8 mouse cellular contexts compared by ENCODE assay signal in the genomic region with DNA sequence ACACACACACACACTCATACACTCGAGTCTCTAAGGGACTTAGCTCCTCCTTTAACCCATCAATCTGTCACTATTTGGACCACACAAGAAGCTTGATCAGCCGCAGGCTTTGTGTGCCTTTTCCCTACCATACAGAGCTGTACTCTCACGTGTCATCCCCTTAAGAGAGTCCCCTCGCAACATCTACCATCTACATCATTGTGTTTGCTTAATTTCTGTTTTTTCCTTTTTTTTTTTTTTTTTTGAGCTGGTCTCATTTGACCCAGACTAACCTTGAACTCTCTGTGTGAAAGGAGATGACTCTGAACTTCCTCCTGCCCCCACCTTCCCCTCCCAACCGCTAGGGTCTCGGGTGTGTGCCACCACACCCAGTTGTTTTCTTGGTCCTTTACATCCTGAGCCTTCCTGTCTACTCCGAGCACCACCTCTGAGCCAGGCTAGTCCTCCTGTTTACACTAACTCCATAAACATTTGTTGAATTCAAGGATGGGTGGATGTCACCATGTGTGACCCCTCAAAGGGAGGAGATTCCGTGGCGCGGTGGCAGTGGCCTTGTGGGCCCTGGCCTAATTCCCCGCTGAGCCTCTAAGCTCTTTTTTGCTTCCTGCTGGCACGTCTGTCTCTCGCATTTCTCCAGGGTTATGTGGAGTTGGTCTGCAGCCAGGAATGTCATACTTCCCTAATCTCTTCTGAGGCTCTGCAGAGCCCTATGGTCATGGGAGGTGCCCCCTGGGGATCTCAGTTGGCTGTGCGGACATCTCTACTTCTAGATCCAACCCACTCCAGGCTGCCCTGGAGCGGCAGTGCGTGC. TPM values are rescaled to one million over a fixed set of nuclear protein-coding genes. Genes with fewer than 3 reads are reported as not detected.
A peak's percentile ranks its signal among the peaks of the same experiment; 100 is the strongest.
DNase-seq lines count a peak whose midpoint lies in the region; ATAC-seq and TF ChIP-seq lines count a peak whose summit lies in the region.

No protein-coding gene starts in this region.

- no peak overlapping the region for H3K4me2 ChIP-seq in kidney, embryonic 14.5 days (replicated peaks; ENCODE audit: low read depth, low read length)
- no peak overlapping the region for H3K4me2 ChIP-seq in forebrain, embryonic 16.5 days (ENCODE audit: low read length)

- no peak for TF ChIP-seq CTCF in ES-Bruce4 (IDR thresholded peaks at IDR 0.05; ENCODE audit: low read depth, low read length)

- 0 out of 2 replicates have a peak, but pooled peaks have one; percentile 8 for ATAC-seq in erythroblast, adult 5-6 weeks (replicated peaks; ENCODE audit: low FRiP score, poor library complexity, severe bottlenecking)
- ATAC-seq in kidney, embryonic 14.5 days (ENCODE audit: low FRiP score, low TSS enrichment) = peak; percentile 47; the same call in 1 of the 2 replicates
- no peak for ATAC-seq in frontal cortex, adult (ENCODE audit: low TSS enrichment)
- no peak for ATAC-seq in forebrain, embryonic 16.5 days

- TF ChIP-seq EP300 in ES-Bruce4 (IDR thresholded peaks at IDR 0.05; ENCODE audit: insufficient read depth, low read depth, low read length) = peak; percentile 90

- no peaks in the 10 kb centered on the region for H3K79me2 ChIP-seq in macrophage (ENCODE audit: inconsistent target)

- TF ChIP-seq POLR2A in ES-Bruce4 (IDR thresholded peaks at IDR 0.05; ENCODE audit: insufficient read depth, low read length) = no peak

- H3K36me3 ChIP-seq in ES-Bruce4 (ENCODE audit: control insufficient read depth, insufficient read depth, low read length, poor library complexity, severe bottlenecking) (no peaks in the 10 kb centered on the region), macrophage (ENCODE audit: inconsistent target) (no peaks in the 10 kb centered on the region)
- no peaks in the 10 kb centered on the region for H3K36me3 ChIP-seq in kidney, embryonic 14.5 days (ENCODE audit: control insufficient read depth, insufficient read depth, low read length)
- no peaks in the 10 kb centered on the region for H3K36me3 ChIP-seq in forebrain, embryonic 16.5 days (ENCODE audit: control insufficient read depth, insufficient read depth)

- H3K9ac ChIP-seq in ES-Bruce4 (ENCODE audit: low read depth, poor library complexity, severe bottlenecking) = no peak overlapping the region
- H3K9ac ChIP-seq in kidney, embryonic 14.5 days (ENCODE audit: low read depth, low read length) = no peak overlapping the region
- no peak overlapping the region for H3K9ac ChIP-seq in forebrain, embryonic 16.5 days (replicated peaks; ENCODE audit: low read depth, low read length)

- H3K9me3 ChIP-seq in ES-Bruce4 (replicated peaks; ENCODE audit: control insufficient read depth, insufficient read depth, low read length, poor library complexity, severe bottlenecking) = no peaks in the 10 kb centered on the region
- peaks cover 4% of the 10 kb centered on the region; the same call in 1 of the 2 replicates for H3K9me3 ChIP-seq in kidney, embryonic 14.5 days (ENCODE audit: control insufficient read depth, low read length)
- peaks cover 5% of the 10 kb centered on the region for H3K9me3 ChIP-seq in forebrain, embryonic 16.5 days (ENCODE audit: control insufficient read depth, low read length)

- 47% methylated on average over 16 of the region's 16 CpGs for WGBS in kidney, embryonic 14.5 days
- 20% methylated on average over 16 of the region's 16 CpGs for WGBS in macrophage (ENCODE audit: missing documents)
- WGBS in forebrain, embryonic 16.5 days = 70% methylated on average over 16 of the region's 16 CpGs

- H3K27me3 ChIP-seq in ES-Bruce4 (ENCODE audit: control insufficient read depth, insufficient read depth, low read length, poor library complexity, severe bottlenecking) = no peaks in the 10 kb centered on the region
- no peaks in the 10 kb centered on the region for H3K27me3 ChIP-seq in kidney, embryonic 14.5 days (ENCODE audit: control insufficient read depth, insufficient read depth, low read length)
- no peaks in the 10 kb centered on the region for H3K27me3 ChIP-seq in forebrain, embryonic 16.5 days (replicated peaks; ENCODE audit: control insufficient read depth, insufficient read depth, low read length)

- no peak overlapping the region; the same call in 1 of the 2 replicates for H3K4me3 ChIP-seq in ES-Bruce4 (ENCODE audit: low read depth, low read length)
- no peak overlapping the region for H3K4me3 ChIP-seq in kidney, embryonic 14.5 days (ENCODE audit: low read length)
- H3K4me3 ChIP-seq in macrophage (ENCODE audit: inconsistent target) = no peak overlapping the region
- no peak overlapping the region for H3K4me3 ChIP-seq in forebrain, embryonic 16.5 days (replicated peaks; ENCODE audit: low read length)

- H3K27ac ChIP-seq in ES-Bruce4 (ENCODE audit: insufficient read depth, low read length) = peak overlapping the region; percentile 78
- H3K27ac ChIP-seq in kidney, embryonic 14.5 days (ENCODE audit: low read depth, low read length) = peak overlapping the region; percentile 32; the same call in 1 of the 2 replicates
- H3K27ac ChIP-seq in macrophage = peak overlapping the region; percentile 96
- no peak overlapping the region for H3K27ac ChIP-seq in forebrain, embryonic 16.5 days (ENCODE audit: low read length)

- DNase-seq in 416B (ENCODE audit: low read depth) = peak; percentile 52
- no peak for DNase-seq in frontal cortex, postnatal 14 days (ENCODE audit: low spot score in 2 of 2)

- H3K4me1 ChIP-seq in ES-Bruce4 (ENCODE audit: control insufficient read depth, insufficient read depth, low read length) = no peaks in the 10 kb centered on the region
- peaks cover 14% of the 10 kb centered on the region for H3K4me1 ChIP-seq in kidney, embryonic 14.5 days (ENCODE audit: control insufficient read depth, insufficient read depth, low read length)
- peaks cover 4% of the 10 kb centered on the region for H3K4me1 ChIP-seq in forebrain, embryonic 16.5 days (replicated peaks; ENCODE audit: control insufficient read depth, insufficient read depth, low read length)

RNA-seq across cellular contexts. Expression of gene Pltp, which starts 9.4 kb away (rescaled TPM):
- polyA plus RNA-seq in ES-Bruce4 (2011; ENCODE audit: insufficient read depth, insufficient read length, low read depth, missing spikeins) (52.4 and 55.9 TPM in 2 replicates), macrophage (2018) (538 to 865 TPM (median 584 TPM) in 3 replicates)
- total RNA-seq in erythroblast, adult 5-6 weeks (2015; ENCODE audit: low replicate concordance) = 0.58 and 0.84 TPM in 2 replicates
- total RNA-seq in erythroblast, adult 5-6 weeks (2017; ENCODE audit: low replicate concordance) = 1.8 and 3.3 TPM in 2 replicates
- 25.7 and 34.6 TPM in 2 replicates for polyA plus RNA-seq in kidney, embryonic 14.5 days (2014; fragmentation: Nextera tagmentation; extraction: Ambion mirVana)
- 100 to 1,000 TPM; 103 to 546 (median 287) TPM for total RNA-seq in macrophage (2018; cell fraction: chromatin; rRNA removed)
- total RNA-seq in macrophage (2018; cell fraction: cytosol; rRNA removed) = 1,000 to 10,000 TPM in 3 of 26 experiments, 100 to 1,000 TPM in 23; 293 to 1,067 (median 626) TPM
- 1,000 to 10,000 TPM in 1 of 26 experiments, 100 to 1,000 TPM in 25; 381 to 1,006 (median 769) TPM for total RNA-seq in macrophage (2018; cell fraction: nucleus; rRNA removed)
- polyA plus RNA-seq in forebrain, embryonic 16.5 days (2015; fragmentation: Nextera tagmentation; extraction: Ambion mirVana) = 45.7 and 63.9 TPM in 2 replicates

RNA-seq across cellular contexts. Expression of gene Pcif1, which starts 12.2 kb away (rescaled TPM):
- polyA plus RNA-seq in ES-Bruce4 (2011; ENCODE audit: insufficient read depth, insufficient read length, low read depth, missing spikeins) (30.2 and 30.9 TPM in 2 replicates), macrophage (2018) (14.5 to 26.1 TPM (median 19.1 TPM) in 3 replicates)
- total RNA-seq in erythroblast, adult 5-6 weeks (2015; ENCODE audit: low replicate concordance) = 5.6 and 22.6 TPM in 2 replicates
- 19.0 and 30.5 TPM in 2 replicates for total RNA-seq in erythroblast, adult 5-6 weeks (2017; ENCODE audit: low replicate concordance)
- polyA plus RNA-seq in kidney, embryonic 14.5 days (2014; fragmentation: Nextera tagmentation; extraction: Ambion mirVana) = 68.9 and 72.9 TPM in 2 replicates
- 10 to 100 TPM; 27.5 to 75.8 (median 51.5) TPM for total RNA-seq in macrophage (2018; cell fraction: chromatin; rRNA removed)
- 10 to 100 TPM; 18.5 to 35.7 (median 25.1) TPM for total RNA-seq in macrophage (2018; cell fraction: cytosol; rRNA removed)
- 10 to 100 TPM; 21.4 to 47.0 (median 31.9) TPM for total RNA-seq in macrophage (2018; cell fraction: nucleus; rRNA removed)
- polyA plus RNA-seq in forebrain, embryonic 16.5 days (2015; fragmentation: Nextera tagmentation; extraction: Ambion mirVana) = 79.3 and 93.7 TPM in 2 replicates

RNA-seq across cellular contexts. Expression of gene Neurl2, which starts 33.7 kb away (rescaled TPM):
- polyA plus RNA-seq in ES-Bruce4 (2011; ENCODE audit: insufficient read depth, insufficient read length, low read depth, missing spikeins) (2.2 and 2.8 TPM in 2 replicates), macrophage (2018) (3.9 to 17.8 TPM (median 7.7 TPM) in 3 replicates)
- total RNA-seq in erythroblast, adult 5-6 weeks (2015; ENCODE audit: low replicate concordance) = not detected in 2 replicates
- 1.4 TPM in 1 of 2 replicates, not detected in the other for total RNA-seq in erythroblast, adult 5-6 weeks (2017; ENCODE audit: low replicate concordance)
- 6.0 and 6.6 TPM in 2 replicates for polyA plus RNA-seq in kidney, embryonic 14.5 days (2014; fragmentation: Nextera tagmentation; extraction: Ambion mirVana)
- 100 to 1,000 TPM in 1 of 26 experiments, 10 to 100 TPM in 25; 16.9 to 102 (median 59.3) TPM for total RNA-seq in macrophage (2018; cell fraction: chromatin; rRNA removed)
- total RNA-seq in macrophage (2018; cell fraction: cytosol; rRNA removed) = 10 to 100 TPM in 11 of 26 experiments, 1 to 10 TPM in 15; 4.2 to 22.3 (median 8.9) TPM
- total RNA-seq in macrophage (2018; cell fraction: nucleus; rRNA removed) = 10 to 100 TPM; 11.4 to 90.2 (median 33.1) TPM
- polyA plus RNA-seq in forebrain, embryonic 16.5 days (2015; fragmentation: Nextera tagmentation; extraction: Ambion mirVana) = 5.9 and 7.0 TPM in 2 replicates

RNA-seq across cellular contexts. Expression of gene Ctsa, which starts 34.3 kb away (rescaled TPM):
- 75.3 and 83.4 TPM in 2 replicates for polyA plus RNA-seq in ES-Bruce4 (2011; ENCODE audit: insufficient read depth, insufficient read length, low read depth, missing spikeins)
- 26.8 and 36.1 TPM in 2 replicates for total RNA-seq in erythroblast, adult 5-6 weeks (2015; ENCODE audit: low replicate concordance)
- 33.5 and 39.9 TPM in 2 replicates for total RNA-seq in erythroblast, adult 5-6 weeks (2017; ENCODE audit: low replicate concordance)
- polyA plus RNA-seq in kidney, embryonic 14.5 days (2014; fragmentation: Nextera tagmentation; extraction: Ambion mirVana) = 122 and 135 TPM in 2 replicates
- 1,000 to 10,000 TPM in 5 of 26 experiments, 100 to 1,000 TPM in 21; 231 to 1,612 (median 642) TPM for total RNA-seq in macrophage (2018; cell fraction: chromatin; rRNA removed)
- total RNA-seq in macrophage (2018; cell fraction: cytosol; rRNA removed) = 1,000 to 10,000 TPM in 19 of 26 experiments, 100 to 1,000 TPM in 7; 818 to 1,776 (median 1,127) TPM
- 1,000 to 10,000 TPM in 20 of 26 experiments, 100 to 1,000 TPM in 6; 377 to 1,961 (median 1,176) TPM for total RNA-seq in macrophage (2018; cell fraction: nucleus; rRNA removed)
- polyA plus RNA-seq in macrophage (2018) = 1,416 to 1,739 TPM (median 1,652 TPM) in 3 replicates
- polyA plus RNA-seq in forebrain, embryonic 16.5 days (2015; fragmentation: Nextera tagmentation; extraction: Ambion mirVana) = 98.9 and 102 TPM in 2 replicates

RNA-seq across cellular contexts. Expression of gene Spata25, which starts 38.6 kb away (rescaled TPM):
- not detected in 2 replicates for polyA plus RNA-seq in ES-Bruce4 (2011; ENCODE audit: insufficient read depth, insufficient read length, low read depth, missing spikeins)
- total RNA-seq in erythroblast, adult 5-6 weeks (2015; ENCODE audit: low replicate concordance) = not detected in 2 replicates
- total RNA-seq in erythroblast, adult 5-6 weeks (2017; ENCODE audit: low replicate concordance) = not detected in 2 replicates
- polyA plus RNA-seq in kidney, embryonic 14.5 days (2014; fragmentation: Nextera tagmentation; extraction: Ambion mirVana) = not detected in 2 replicates
- total RNA-seq in macrophage (2018; cell fraction: chromatin; rRNA removed) = 100 to 1,000 TPM in 3 of 26 experiments, 10 to 100 TPM in 23; 11.3 to 125 (median 43.8) TPM
- 1 to 10 TPM in 4 of 26 experiments, under 1 TPM in 17, not detected in 5; 0.17 to 2.9 (median 0.62) TPM for total RNA-seq in macrophage (2018; cell fraction: cytosol; rRNA removed)
- 10 to 100 TPM in 14 of 26 experiments, 1 to 10 TPM in 12; 2.0 to 75.9 (median 11.1) TPM for total RNA-seq in macrophage (2018; cell fraction: nucleus; rRNA removed)
- 0.80 TPM in 1 of 3 replicates, not detected in the others for polyA plus RNA-seq in macrophage (2018)
- 0.47 TPM in 1 of 2 replicates, not detected in the other for polyA plus RNA-seq in forebrain, embryonic 16.5 days (2015; fragmentation: Nextera tagmentation; extraction: Ambion mirVana)

Comparison
In these comparisons a context has a peak if more than half of its experiments do, and no peak if none do; other contexts are left out.
1. ATAC-seq: peak in erythroblast, adult 5-6 weeks (single experiment) and kidney, embryonic 14.5 days (single experiment); none in frontal cortex, adult (single experiment) and forebrain, embryonic 16.5 days (single experiment).